Comparison of ENCODE assay signal across 8 mouse cellular contexts in genomic region chr4:117323515-117324344, GRCm38 (mm10).
DNase-seq lines count a peak whose midpoint lies in the region; ATAC-seq and TF ChIP-seq lines count a peak whose summit lies in the region.

No protein-coding gene starts in this region.

- H3K27me3 ChIP-seq in heart, adult 2 months (ENCODE audit: control insufficient read depth, insufficient read depth, low read length) = no peaks in the 10 kb centered on the region
- peaks cover 55% of the 10 kb centered on the region for H3K27me3 ChIP-seq in heart, embryonic 12.5 days (replicated peaks)
- no peaks in the 10 kb centered on the region for H3K27me3 ChIP-seq in forebrain, embryonic 16.5 days (replicated peaks; ENCODE audit: control insufficient read depth, insufficient read depth, low read length)
- H3K27me3 ChIP-seq in hindbrain, embryonic 15.5 days = peaks cover 35% of the 10 kb centered on the region
- no peaks in the 10 kb centered on the region for H3K27me3 ChIP-seq in splenic B cell, adult 2 months (ENCODE audit: control insufficient read depth, insufficient read depth, low read length, poor library complexity, severe bottlenecking)

- TF ChIP-seq CTCF in heart, adult 2 months (IDR thresholded peaks at IDR 0.05) = peak; percentile 88
- peak; percentile 76 for TF ChIP-seq CTCF in bone marrow, adult 2 months (IDR thresholded peaks at IDR 0.05; ENCODE audit: control insufficient read depth, insufficient read depth, low read length)
- TF ChIP-seq CTCF in left cerebral cortex, adult 2 months (IDR thresholded peaks at IDR 0.05) = peak; percentile 86

- no peak overlapping the region for H3K27ac ChIP-seq in heart, adult 2 months
- H3K27ac ChIP-seq in heart, embryonic 12.5 days (ENCODE audit: poor library complexity, severe bottlenecking) = no peak overlapping the region
- H3K27ac ChIP-seq in bone marrow, adult 2 months (ENCODE audit: control insufficient read depth, insufficient read depth, low read depth, low read length, poor library complexity) = no peak overlapping the region
- H3K27ac ChIP-seq in forebrain, embryonic 16.5 days (ENCODE audit: low read length) = no peak overlapping the region
- H3K27ac ChIP-seq in hindbrain, embryonic 15.5 days (replicated peaks) = no peak overlapping the region
- H3K27ac ChIP-seq in left cerebral cortex, adult 2 months = no peak overlapping the region

- no peak overlapping the region for H3K4me2 ChIP-seq in heart, embryonic 12.5 days
- no peak overlapping the region for H3K4me2 ChIP-seq in forebrain, embryonic 16.5 days (ENCODE audit: low read length)
- H3K4me2 ChIP-seq in hindbrain, embryonic 15.5 days = no peak overlapping the region

- intact Hi-C loops in heart, adult 2 months (cut with DNase I) = loop anchor here (1.0 to 10.0 kb wide), 3 partner anchors 171 to 351 kb away; partner anchors contain the start of gene Rnf220
- intact Hi-C loops in left cerebral cortex, adult 2 months (cut with DNase I) = loop anchor here (1.0 to 10.0 kb wide), 3 partner anchors 51 to 351 kb away; no protein-coding TSS in a partner anchor

- 27% methylated on average over 14 of the region's 14 CpGs for WGBS in heart, adult 2 months
- 16% methylated on average over 14 of the region's 14 CpGs for WGBS in heart, embryonic 12.5 days
- 55% methylated on average over 14 of the region's 14 CpGs for WGBS in bone marrow, adult 2 months
- 22% methylated on average over 14 of the region's 14 CpGs for WGBS in forebrain, embryonic 16.5 days
- WGBS in hindbrain, embryonic 15.5 days = 26% methylated on average over 14 of the region's 14 CpGs

- peaks cover 3% of the 10 kb centered on the region for H3K4me1 ChIP-seq in heart, adult 2 months (ENCODE audit: control insufficient read depth, insufficient read depth, low read length)
- 0 out of 2 replicates have a peak, but pooled peaks cover 5% of the 10 kb centered on the region for H3K4me1 ChIP-seq in heart, embryonic 12.5 days (replicated peaks)
- no peaks in the 10 kb centered on the region; the same call in 1 of the 2 replicates for H3K4me1 ChIP-seq in bone marrow, adult 2 months (ENCODE audit: control insufficient read depth, insufficient read depth, low read length)
- no peaks in the 10 kb centered on the region for H3K4me1 ChIP-seq in forebrain, embryonic 16.5 days (replicated peaks; ENCODE audit: control insufficient read depth, insufficient read depth, low read length)
- H3K4me1 ChIP-seq in hindbrain, embryonic 15.5 days (replicated peaks) = peaks cover 16% of the 10 kb centered on the region

- DNase-seq in heart, adult 2 months = peak; percentile 41 to 67
- DNase-seq in left cerebral cortex, adult 2 months (ENCODE audit: extremely low spot score in 1 of 2, low spot score in 2 of 2) = peak; percentile 29 to 52
- peak; percentile 79 for DNase-seq in mesoderm, embryonic 11.5 days (ENCODE audit: low read depth, low spot score)
- DNase-seq in splenic B cell, adult 2 months (ENCODE audit: low read depth, low spot score) = peak; percentile 60

- H3K4me3 ChIP-seq in heart, adult 2 months = no peak overlapping the region
- H3K4me3 ChIP-seq in heart, embryonic 12.5 days = no peak overlapping the region
- H3K4me3 ChIP-seq in bone marrow, adult 2 months (replicated peaks; ENCODE audit: control insufficient read depth, low read depth, low read length) = no peak overlapping the region
- no peak overlapping the region for H3K4me3 ChIP-seq in forebrain, embryonic 16.5 days (replicated peaks; ENCODE audit: low read length)
- H3K4me3 ChIP-seq in hindbrain, embryonic 15.5 days = no peak overlapping the region
- H3K4me3 ChIP-seq in left cerebral cortex, adult 2 months = no peak overlapping the region

- TF ChIP-seq EP300 in heart, adult 2 months (IDR thresholded peaks at IDR 0.05; ENCODE audit: insufficient read depth, low read depth, low read length) = peak; percentile 61; the same call in 1 of the 2 replicates

- H3K9ac ChIP-seq in heart, adult 2 months (ENCODE audit: low read depth, low read length) = no peak overlapping the region
- no peak overlapping the region for H3K9ac ChIP-seq in heart, embryonic 12.5 days
- H3K9ac ChIP-seq in forebrain, embryonic 16.5 days (replicated peaks; ENCODE audit: low read depth, low read length) = no peak overlapping the region
- H3K9ac ChIP-seq in hindbrain, embryonic 15.5 days = no peak overlapping the region

- H3K9me3 ChIP-seq in heart, embryonic 12.5 days (replicated peaks) = no peaks in the 10 kb centered on the region
- no peaks in the 10 kb centered on the region for H3K9me3 ChIP-seq in forebrain, embryonic 16.5 days (ENCODE audit: control insufficient read depth, low read length)
- H3K9me3 ChIP-seq in hindbrain, embryonic 15.5 days = no peaks in the 10 kb centered on the region

- H3K36me3 ChIP-seq in heart, adult 2 months (ENCODE audit: control insufficient read depth, insufficient read depth, low read length) = no peaks in the 10 kb centered on the region
- H3K36me3 ChIP-seq in heart, embryonic 12.5 days = no peaks in the 10 kb centered on the region
- no peaks in the 10 kb centered on the region for H3K36me3 ChIP-seq in forebrain, embryonic 16.5 days (ENCODE audit: control insufficient read depth, insufficient read depth)
- H3K36me3 ChIP-seq in hindbrain, embryonic 15.5 days = no peaks in the 10 kb centered on the region
- H3K36me3 ChIP-seq in splenic B cell, adult 2 months (ENCODE audit: control insufficient read depth, insufficient read depth, low read length, poor library complexity, severe bottlenecking) = no peaks in the 10 kb centered on the region

- H3K79me2 ChIP-seq in heart, adult 2 months (replicated peaks; ENCODE audit: control insufficient read depth, insufficient read depth, low read length) = no peaks in the 10 kb centered on the region

- TF ChIP-seq POLR2A in heart, adult 2 months (IDR thresholded peaks at IDR 0.05; ENCODE audit: insufficient read depth, low read depth, low read length) = no peak
- no peak for TF ChIP-seq POLR2A in bone marrow, adult 2 months (IDR thresholded peaks at IDR 0.05; ENCODE audit: borderline replicate concordance, control insufficient read depth, low read depth, low read length)

- ATAC-seq in heart, embryonic 12.5 days (ENCODE audit: insufficient number of reproducible peaks, low FRiP score) = no peak; the same call in 1 of the 2 replicates
- ATAC-seq in forebrain, embryonic 16.5 days = peak; percentile 38; the same call in 1 of the 2 replicates
- peak; percentile 63 for ATAC-seq in hindbrain, embryonic 15.5 days (ENCODE audit: low FRiP score, low read depth)
